Comparison of ENCODE assay signal across 8 mouse cellular contexts in the genomic region with DNA sequence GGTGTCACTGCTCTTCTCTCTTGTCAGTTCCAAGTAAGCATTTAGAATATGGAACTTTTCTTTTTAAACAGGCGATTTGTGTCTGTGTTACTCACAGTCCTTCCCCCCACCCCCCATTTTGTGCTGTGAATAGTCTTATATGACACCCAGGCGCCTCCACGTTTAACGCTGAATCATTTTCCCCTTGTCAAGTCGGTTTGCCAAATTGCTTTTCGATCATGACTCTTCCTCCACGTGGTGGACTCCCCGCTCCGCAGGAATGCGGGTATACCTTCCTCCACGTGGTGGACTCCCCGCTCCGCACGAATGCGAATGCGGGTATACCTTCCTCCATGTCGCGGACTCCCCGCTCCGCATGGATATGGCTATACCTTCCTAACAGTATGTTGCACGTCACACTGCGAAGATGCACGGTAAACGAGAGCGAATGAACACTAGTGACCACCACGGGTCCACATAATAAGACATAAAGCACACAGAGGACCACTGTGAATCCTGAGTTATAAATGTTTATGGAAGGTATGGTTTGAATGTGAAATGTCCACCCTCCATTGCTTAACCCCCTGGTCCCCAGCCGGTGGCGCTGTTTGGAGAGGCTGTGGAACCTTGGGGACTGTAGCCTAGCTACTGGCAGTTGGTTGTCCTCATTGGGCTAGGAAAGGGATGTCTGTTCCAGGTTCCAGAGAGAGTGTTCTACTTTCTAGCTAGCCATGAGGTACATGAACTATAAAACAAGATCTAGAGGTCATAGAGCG.
DNase-seq lines count a peak whose midpoint lies in the region; ATAC-seq and TF ChIP-seq lines count a peak whose summit lies in the region.
"Had no signal": no experiment of that assay in that cellular context is flagged by ENCODE, and none has a peak within 500 bp of the region (broad histone marks: within the 10 kb centered on the region; RNA-seq: fewer than 3 reads in every experiment).

No protein-coding gene starts in this region.

- H3K36me3 ChIP-seq in kidney, postnatal 0 days (ENCODE audit: insufficient read depth, low read length) = no peaks in the 10 kb centered on the region
- no peaks in the 10 kb centered on the region for H3K36me3 ChIP-seq in midbrain, embryonic 14.5 days (ENCODE audit: control insufficient read depth, insufficient read depth, low read length)
- H3K36me3 ChIP-seq: embryonic facial prominence, embryonic 15.5 days had no signal

- H3K4me2 ChIP-seq in kidney, postnatal 0 days (ENCODE audit: low read length) = no peak overlapping the region
- H3K4me2 ChIP-seq in midbrain, embryonic 14.5 days (ENCODE audit: low read length) = peak overlapping the region; percentile 37
- H3K4me2 ChIP-seq: embryonic facial prominence, embryonic 15.5 days had no signal

- no peak for DNase-seq in kidney, postnatal 0 days (ENCODE audit: low spot score)
- no peak for DNase-seq in kidney, postnatal 10 days
- peak; percentile 78 for DNase-seq in brain, adult 2 months (ENCODE audit: low read depth, low spot score)
- DNase-seq in midbrain, embryonic 14.5 days = no peak
- no peak for DNase-seq in spleen, postnatal 36 days (ENCODE audit: low spot score in 2 of 2)
- DNase-seq in spleen, postnatal 4 days (ENCODE audit: low spot score in 2 of 2) = no peak

- H3K27ac ChIP-seq in kidney, postnatal 0 days = no peak overlapping the region
- no peak overlapping the region for H3K27ac ChIP-seq in midbrain, embryonic 14.5 days (replicated peaks; ENCODE audit: low read depth, low read length)
- H3K27ac ChIP-seq: embryonic facial prominence, embryonic 15.5 days had no signal

- H3K4me3 ChIP-seq in kidney, postnatal 0 days (replicated peaks; ENCODE audit: low read depth, low read length) = no peak overlapping the region
- no peak overlapping the region for H3K4me3 ChIP-seq in midbrain, embryonic 14.5 days (replicated peaks; ENCODE audit: low read depth, low read length)
- H3K4me3 ChIP-seq: embryonic facial prominence, embryonic 15.5 days had no signal

- H3K27me3 ChIP-seq in kidney, postnatal 0 days (ENCODE audit: insufficient read depth, low read length) = no peaks in the 10 kb centered on the region
- H3K27me3 ChIP-seq in midbrain, embryonic 14.5 days (ENCODE audit: control insufficient read depth, insufficient read depth, low read length) = peaks cover 3% of the 10 kb centered on the region; the same call in 1 of the 2 replicates

- no peaks in the 10 kb centered on the region for H3K4me1 ChIP-seq in kidney, postnatal 0 days (replicated peaks; ENCODE audit: insufficient read depth, low read length)
- H3K4me1 ChIP-seq in midbrain, embryonic 14.5 days (ENCODE audit: control insufficient read depth, insufficient read depth, low read length) = no peaks in the 10 kb centered on the region
- H3K4me1 ChIP-seq: embryonic facial prominence, embryonic 15.5 days had no signal

- no peak overlapping the region for H3K9ac ChIP-seq in kidney, postnatal 0 days (ENCODE audit: low read depth, low read length)
- no peak overlapping the region for H3K9ac ChIP-seq in midbrain, embryonic 14.5 days (replicated peaks; ENCODE audit: low read length)
- H3K9ac ChIP-seq: embryonic facial prominence, embryonic 15.5 days had no signal

- WGBS in kidney, postnatal 0 days = 55% methylated on average over 29 of the region's 29 CpGs
- WGBS in midbrain, embryonic 14.5 days = 58% methylated on average over 29 of the region's 29 CpGs

- peak; percentile 35; the same call in 1 of the 2 replicates for TF ChIP-seq CTCF in kidney, postnatal 0 days (IDR thresholded peaks at IDR 0.05; ENCODE audit: low read depth)

- ATAC-seq in kidney, postnatal 0 days (replicated peaks; ENCODE audit: low FRiP score, low read depth) = no peak
- peak; percentile 33; the same call in 1 of the 2 replicates for ATAC-seq in granulocyte monocyte progenitor cell, adult 5-6 weeks (replicated peaks; ENCODE audit: poor library complexity, severe bottlenecking)
- no peak for ATAC-seq in midbrain, embryonic 14.5 days (ENCODE audit: low FRiP score, low TSS enrichment)

- H3K9me3 ChIP-seq in kidney, postnatal 0 days (replicated peaks; ENCODE audit: low read length) = no peaks in the 10 kb centered on the region
- H3K9me3 ChIP-seq in midbrain, embryonic 14.5 days (ENCODE audit: control insufficient read depth, low read length) = no peaks in the 10 kb centered on the region
- H3K9me3 ChIP-seq: embryonic facial prominence, embryonic 15.5 days had no signal
